Mouse (Mus musculus) kidney, embryonic 16.5 days (tissue): ENCODE results near the gene Tbl1xr1. TPM values are rescaled to one million over a fixed set of nuclear protein-coding genes. Genes with fewer than 3 reads are reported as not detected.

ENCODE experiments used
- ATAC-seq: fragments of 200-750 bp; cut with Nextera tagmentation; 2 replicates; pipeline ENCODE4 v1.8.0; 2017; ENCODE audit warnings: moderate TSS enrichment; ENCODE audit not compliant: low FRiP score, low TSS enrichment
- H3K27ac ChIP-seq: fragments of 300-500 bp; sonication (generic); 2 replicates; pipeline ENCODE4 v1.5.1; 2014; ENCODE audit warnings: low read length
- H3K27me3 ChIP-seq: fragments of 300-500 bp; sonication (generic); 2 replicates; pipeline ENCODE4 v1.6.1; 2014; ENCODE audit warnings: low read length, control low read depth, mixed read lengths; ENCODE audit not compliant: insufficient read depth
- H3K36me3 ChIP-seq: fragments of 300-500 bp; sonication (generic); 2 replicates; pipeline ENCODE4 v1.6.1; 2014; ENCODE audit warnings: low read length, control low read depth, mixed read lengths; ENCODE audit not compliant: insufficient read depth
- H3K4me1 ChIP-seq: fragments of 300-500 bp; sonication (generic); 2 replicates; pipeline ENCODE4 v1.6.1; 2014; ENCODE audit warnings: low read length, control low read depth, mixed read lengths; ENCODE audit not compliant: insufficient read depth
- H3K4me2 ChIP-seq: fragments of 300-500 bp; sonication (generic); replicated peaks from 2 replicates; pipeline ENCODE4 v1.6.1; 2014; ENCODE audit warnings: low read depth, low read length
- H3K4me3 ChIP-seq: fragments of 300-500 bp; sonication (generic); 2 replicates; pipeline ENCODE4 v1.5.1; 2014; ENCODE audit warnings: mild to moderate bottlenecking, low read length
- H3K9ac ChIP-seq: fragments of 300-500 bp; sonication (generic); replicated peaks from 2 replicates; pipeline ENCODE4 v1.6.1; 2014; ENCODE audit warnings: low read length
- H3K9me3 ChIP-seq: fragments of 300-500 bp; sonication (generic); 2 replicates; pipeline ENCODE4 v1.6.1; 2016; ENCODE audit warnings: low read length, control low read depth
- WGBS: fragments of 180-500 bp; shearing (Covaris S2); extraction: QIAGEN DNeasy Blood & Tissue Kit; methylation state at CpG from one replicate; pipeline ENCODE4 v1.1.7; 2014; 5-methylcytosine and 5-hydroxymethylcytosine counted together
- polyA plus RNA-seq: library from polyadenylated mRNA; unstranded; fragments of >200 nt; fragmentation: Nextera tagmentation; extraction: Ambion mirVana; gene quantifications from 2 replicates; pipeline ENCODE4 v1.2.1, GENCODE M21; 2015

Gene Tbl1xr1
- polyA plus RNA-seq, 1 experiment from 2014 or later, result 19.2 TPM

- 91% methylated on average over 1 of the region's 1 CpGs for WGBS
- no peak for ATAC-seq
Measured at GRCm38 (mm10) chr3:22109651-22110050, 33.2 kb downstream of the Tbl1xr1 start.

GRCm38 (mm10) chr3:22113773-22114172 is 37.3 kb downstream of the Tbl1xr1 start:
- Histone ChIP-seq H3K4me1 (peaks cover 6% of the 10 kb centered on the region; the same call in 1 of the 2 replicates), H3K27ac (no peak overlapping the region), H3K36me3 (0 out of 2 replicates have a peak, but pooled peaks cover 6% of the 10 kb centered on the region), H3K27me3 (no peaks in the 10 kb centered on the region), H3K9ac (no peak overlapping the region), H3K4me2 (no peak overlapping the region), H3K4me3 (no peak overlapping the region), H3K9me3 (peaks cover 10% of the 10 kb centered on the region; the same call in 1 of the 2 replicates)
- no peak for ATAC-seq
- 92% methylated on average over 4 of the region's 4 CpGs for WGBS

More at GRCm38 (mm10) chr3:22109651-22110050, 33.2 kb downstream of the Tbl1xr1 start:
- H3K4me2 ChIP-seq, result no peak overlapping the region
- no peaks in the 10 kb centered on the region for H3K27me3 ChIP-seq
- H3K9ac ChIP-seq, result no peak overlapping the region
- peaks cover 10% of the 10 kb centered on the region; the same call in 1 of the 2 replicates for H3K9me3 ChIP-seq
- no peak overlapping the region for H3K4me3 ChIP-seq
- no peak overlapping the region for H3K27ac ChIP-seq
- H3K36me3 ChIP-seq, result 0 out of 2 replicates have a peak, but pooled peaks cover 6% of the 10 kb centered on the region
- H3K4me1 ChIP-seq, result no peaks in the 10 kb centered on the region

- peaks cover 6% of the 10 kb centered on the region; the same call in 1 of the 2 replicates for H3K4me1 ChIP-seq
- H3K9me3 ChIP-seq, result peaks cover 10% of the 10 kb centered on the region; the same call in 1 of the 2 replicates
- peak; percentile 89; the same call in 1 of the 2 replicates for ATAC-seq
- 22% methylated on average over 2 of the region's 2 CpGs for WGBS
- H3K4me3 ChIP-seq, result no peak overlapping the region
- 0 out of 2 replicates have a peak, but pooled peaks cover 3% of the 10 kb centered on the region for H3K36me3 ChIP-seq
- H3K9ac ChIP-seq, result no peak overlapping the region
- H3K27ac ChIP-seq, result no peak overlapping the region
- no peaks in the 10 kb centered on the region for H3K27me3 ChIP-seq
- H3K4me2 ChIP-seq, result no peak overlapping the region
Measured at GRCm38 (mm10) chr3:22115221-22115620, 38.8 kb downstream of the Tbl1xr1 start.

GRCm38 (mm10) chr3:22115678-22116077 is 39.2 kb downstream of the Tbl1xr1 start:
- Histone ChIP-seq H3K27me3 (no peaks in the 10 kb centered on the region), H3K4me3 (no peak overlapping the region), H3K4me2 (no peak overlapping the region), H3K27ac (no peak overlapping the region), H3K36me3 (0 out of 2 replicates have a peak, but pooled peaks cover 3% of the 10 kb centered on the region), H3K4me1 (peaks cover 6% of the 10 kb centered on the region; the same call in 1 of the 2 replicates), H3K9me3 (peaks cover 10% of the 10 kb centered on the region; the same call in 1 of the 2 replicates), H3K9ac (no peak overlapping the region)
- no peak for ATAC-seq
- 84% methylated on average over 3 of the region's 3 CpGs for WGBS

- 82% methylated on average over 1 of the region's 1 CpGs for WGBS
- H3K36me3 ChIP-seq, result 0 out of 2 replicates have a peak, but pooled peaks cover 2% of the 10 kb centered on the region
- H3K9ac ChIP-seq, result no peak overlapping the region
- no peaks in the 10 kb centered on the region for H3K27me3 ChIP-seq
- H3K4me3 ChIP-seq, result no peak overlapping the region
- H3K4me1 ChIP-seq, result peaks cover 6% of the 10 kb centered on the region; the same call in 1 of the 2 replicates
- no peak overlapping the region for H3K4me2 ChIP-seq
- ATAC-seq, result no peak
- H3K27ac ChIP-seq, result no peak overlapping the region
- peaks cover 9% of the 10 kb centered on the region; the same call in 1 of the 2 replicates for H3K9me3 ChIP-seq
Measured at GRCm38 (mm10) chr3:22116188-22116587, 39.7 kb downstream of the Tbl1xr1 start.

- ATAC-seq, result no peak
- H3K4me1 ChIP-seq, result peaks cover 7% of the 10 kb centered on the region; the same call in 1 of the 2 replicates
- H3K27me3 ChIP-seq, result no peaks in the 10 kb centered on the region
- H3K27ac ChIP-seq, result no peak overlapping the region
- no peak overlapping the region for H3K4me2 ChIP-seq
- H3K4me3 ChIP-seq, result no peak overlapping the region
- WGBS, result 54% methylated on average over 3 of the region's 3 CpGs
- no peaks in the 10 kb centered on the region for H3K9me3 ChIP-seq
- no peak overlapping the region for H3K9ac ChIP-seq
- no peaks in the 10 kb centered on the region for H3K36me3 ChIP-seq
Measured at GRCm38 (mm10) chr3:22121741-22122140, 45.3 kb downstream of the Tbl1xr1 start.

GRCm38 (mm10) chr3:22123145-22123544 is 46.7 kb downstream of the Tbl1xr1 start:
- no peak overlapping the region for H3K9ac ChIP-seq
- no peak overlapping the region for H3K27ac ChIP-seq
- H3K4me3 ChIP-seq, result no peak overlapping the region
- no peaks in the 10 kb centered on the region for H3K9me3 ChIP-seq
- H3K4me2 ChIP-seq, result no peak overlapping the region
- no peak for ATAC-seq
- 0 out of 2 replicates have a peak, but pooled peaks cover 2% of the 10 kb centered on the region for H3K36me3 ChIP-seq
- no peaks in the 10 kb centered on the region for H3K27me3 ChIP-seq
- H3K4me1 ChIP-seq, result peaks cover 7% of the 10 kb centered on the region; the same call in 1 of the 2 replicates
- 82% methylated on average over 2 of the region's 2 CpGs for WGBS

- no peak overlapping the region for H3K4me2 ChIP-seq
- 0 out of 2 replicates have a peak, but pooled peaks cover 2% of the 10 kb centered on the region for H3K36me3 ChIP-seq
- no peak overlapping the region for H3K4me3 ChIP-seq
- no peak for ATAC-seq
- H3K4me1 ChIP-seq, result peaks cover 7% of the 10 kb centered on the region; the same call in 1 of the 2 replicates
- H3K9ac ChIP-seq, result no peak overlapping the region
- 80% methylated on average over 5 of the region's 5 CpGs for WGBS
- no peak overlapping the region for H3K27ac ChIP-seq
- no peaks in the 10 kb centered on the region for H3K9me3 ChIP-seq
- no peaks in the 10 kb centered on the region for H3K27me3 ChIP-seq
Measured at GRCm38 (mm10) chr3:22126251-22126826, 49.9 kb downstream of the Tbl1xr1 start.

GRCm38 (mm10) chr3:22131277-22131676 is 54.8 kb downstream of the Tbl1xr1 start:
- no peak overlapping the region for H3K27ac ChIP-seq
- H3K36me3 ChIP-seq, result 0 out of 2 replicates have a peak, but pooled peaks cover 2% of the 10 kb centered on the region
- no peak overlapping the region for H3K4me3 ChIP-seq
- 95% methylated on average over 2 of the region's 2 CpGs for WGBS
- H3K27me3 ChIP-seq, result no peaks in the 10 kb centered on the region
- no peaks in the 10 kb centered on the region for H3K9me3 ChIP-seq
- no peak overlapping the region for H3K9ac ChIP-seq
- no peak for ATAC-seq
- H3K4me2 ChIP-seq, result no peak overlapping the region
- H3K4me1 ChIP-seq, result no peaks in the 10 kb centered on the region

- Histone ChIP-seq H3K27ac (no peak overlapping the region), H3K36me3 (no peaks in the 10 kb centered on the region)
- WGBS, result 83% methylated on average over 7 of the region's 7 CpGs
Measured at GRCm38 (mm10) chr3:22133626-22134025, 57.2 kb downstream of the Tbl1xr1 start.

More at GRCm38 (mm10) chr3:22133626-22134025, 57.2 kb downstream of the Tbl1xr1 start:
- no peak for ATAC-seq
- Histone ChIP-seq H3K9me3 (no peaks in the 10 kb centered on the region), H3K4me1 (no peaks in the 10 kb centered on the region), H3K4me3 (no peak overlapping the region), H3K4me2 (no peak overlapping the region), H3K27me3 (no peaks in the 10 kb centered on the region), H3K9ac (no peak overlapping the region)
